Mouse (Mus musculus): ENCODE results near the gene Cplx3. TPM values are rescaled to one million over a fixed set of nuclear protein-coding genes. Genes with fewer than 3 reads are reported as not detected.

The Cplx3 gene
- polyA plus RNA-seq, 1 experiment from 2014 or later = 3.1 TPM

DNA sequence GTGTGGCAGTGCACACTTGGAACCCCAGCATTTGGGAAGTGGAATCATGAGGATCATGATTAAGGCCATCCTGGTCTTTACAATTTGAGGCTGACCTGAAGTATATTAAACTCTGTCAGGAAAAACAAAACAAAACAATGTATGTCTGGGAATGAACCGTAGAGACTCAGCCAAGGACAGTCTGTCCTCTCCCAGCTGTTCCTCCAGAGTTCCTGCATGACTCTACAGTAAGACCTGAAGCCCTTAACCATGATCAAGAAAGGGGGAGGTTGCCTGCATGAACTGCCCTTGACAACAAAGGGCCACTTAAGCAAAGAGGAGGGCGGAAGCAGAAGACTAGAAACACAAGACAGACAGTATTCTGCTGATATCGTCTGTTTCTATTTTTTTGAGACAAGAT, 30.5 kb downstream of the Cplx3 start:
- Histone ChIP-seq H3K9me3 (ENCODE audit: control insufficient read depth, low read length) (no peaks in the 10 kb centered on the region), H3K27me3 (ENCODE audit: control insufficient read depth, insufficient read depth, low read length) (no peaks in the 10 kb centered on the region), H3K9ac (ENCODE audit: low read length) (no peak overlapping the region), H3K4me1 (ENCODE audit: control insufficient read depth, insufficient read depth, low read length) (no peaks in the 10 kb centered on the region), H3K27ac (ENCODE audit: low read depth, low read length) (no peak overlapping the region), H3K36me3 (ENCODE audit: control insufficient read depth, insufficient read depth, low read length) (peaks cover 9% of the 10 kb centered on the region; the same call in 1 of the 2 replicates), H3K4me2 (no peak overlapping the region), H3K4me3 (ENCODE audit: low read depth, low read length) (no peak overlapping the region)
- 84% methylated on average over 3 of the region's 3 CpGs for WGBS
- no peak for ATAC-seq (ENCODE audit: low FRiP score)
- no peak for DNase-seq (ENCODE audit: low spot score, missing footprints)

DNA sequence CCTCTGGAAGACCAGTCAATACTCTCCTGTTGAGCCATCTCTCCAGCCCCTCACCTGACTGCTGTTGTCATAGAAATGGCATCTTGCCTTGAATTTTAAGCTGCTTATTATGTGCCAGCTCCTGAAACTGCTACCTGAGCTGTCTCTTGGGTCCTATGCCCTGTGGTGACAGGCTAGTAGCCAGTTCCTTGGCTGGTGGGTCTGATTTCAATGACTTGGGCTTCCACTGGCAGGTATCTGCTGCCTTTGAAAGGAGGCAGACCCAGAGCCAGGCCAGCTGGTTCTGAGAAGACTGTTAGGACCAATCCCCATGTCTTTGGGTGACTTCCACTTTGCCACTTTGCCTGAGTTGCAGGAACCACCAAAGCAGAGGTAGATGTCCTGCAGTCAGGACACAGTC, 31.7 kb downstream of the Cplx3 start:
- Histone ChIP-seq H3K36me3 (ENCODE audit: control insufficient read depth, insufficient read depth, low read length) (peaks cover 10% of the 10 kb centered on the region; the same call in 1 of the 2 replicates), H3K4me3 (ENCODE audit: low read depth, low read length) (no peak overlapping the region), H3K9ac (ENCODE audit: low read length) (no peak overlapping the region), H3K9me3 (ENCODE audit: control insufficient read depth, low read length) (no peaks in the 10 kb centered on the region), H3K4me1 (ENCODE audit: control insufficient read depth, insufficient read depth, low read length) (no peaks in the 10 kb centered on the region), H3K27me3 (ENCODE audit: control insufficient read depth, insufficient read depth, low read length) (no peaks in the 10 kb centered on the region), H3K4me2 (no peak overlapping the region), H3K27ac (ENCODE audit: low read depth, low read length) (no peak overlapping the region)
- DNase-seq (ENCODE audit: low spot score, missing footprints) = no peak
- no peak for ATAC-seq (ENCODE audit: low FRiP score)

DNA sequence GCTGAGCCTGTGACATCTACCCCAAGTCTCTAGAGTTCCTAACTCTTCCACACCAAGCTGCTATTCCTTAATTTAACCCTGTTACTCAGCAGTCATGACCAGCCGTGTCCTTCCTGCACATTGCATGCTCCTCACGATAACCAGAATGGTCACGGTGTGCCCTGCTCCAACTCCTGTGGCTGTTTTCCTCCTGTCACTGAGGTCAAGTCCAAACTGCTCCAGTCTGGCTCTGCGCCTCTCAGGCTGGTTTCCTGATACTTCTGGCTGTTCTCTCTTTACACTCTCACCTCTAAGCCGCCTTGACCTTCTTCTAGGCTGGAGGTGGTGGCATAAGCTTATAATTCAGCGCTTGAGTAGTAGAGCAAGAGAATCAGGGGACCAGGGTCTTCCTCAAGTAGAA, 37.6 kb downstream of the Cplx3 start:
- Histone ChIP-seq H3K4me3 (ENCODE audit: low read depth, low read length) (no peak overlapping the region), H3K9me3 (ENCODE audit: control insufficient read depth, low read length) (no peaks in the 10 kb centered on the region), H3K9ac (ENCODE audit: low read length) (no peak overlapping the region), H3K4me2 (no peak overlapping the region), H3K27me3 (ENCODE audit: control insufficient read depth, insufficient read depth, low read length) (no peaks in the 10 kb centered on the region), H3K27ac (ENCODE audit: low read depth, low read length) (no peak overlapping the region), H3K4me1 (ENCODE audit: control insufficient read depth, insufficient read depth, low read length) (no peaks in the 10 kb centered on the region), H3K36me3 (ENCODE audit: control insufficient read depth, insufficient read depth, low read length) (peaks cover 8% of the 10 kb centered on the region; the same call in 1 of the 2 replicates)
- WGBS = 94% methylated on average over 6 of the region's 6 CpGs
- ATAC-seq (ENCODE audit: low FRiP score) = no peak
- no peak for DNase-seq (ENCODE audit: low spot score, missing footprints)

DNA sequence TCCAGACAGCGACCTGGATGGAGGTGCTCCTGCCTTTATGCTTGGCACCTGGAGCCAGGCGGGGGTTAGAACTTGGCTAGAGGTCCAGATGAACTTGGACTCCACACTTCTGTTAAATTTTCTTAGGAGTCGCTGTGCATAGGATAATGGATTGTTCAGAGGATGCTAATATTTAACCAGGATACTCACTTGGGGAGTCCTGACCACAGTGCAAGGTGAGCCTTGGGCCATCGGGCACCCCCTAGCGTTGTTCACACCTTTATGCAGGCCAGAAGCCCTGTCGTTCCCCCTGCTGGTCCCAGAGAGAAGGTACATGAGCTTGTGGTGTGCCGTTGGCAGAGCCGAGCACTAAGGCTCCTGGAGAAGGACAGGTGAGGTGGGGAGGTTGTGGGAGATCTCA, 39.2 kb downstream of the Cplx3 start:
- 58% methylated on average over 8 of the region's 8 CpGs for WGBS
- no peak for DNase-seq (ENCODE audit: low spot score, missing footprints)

DNA sequence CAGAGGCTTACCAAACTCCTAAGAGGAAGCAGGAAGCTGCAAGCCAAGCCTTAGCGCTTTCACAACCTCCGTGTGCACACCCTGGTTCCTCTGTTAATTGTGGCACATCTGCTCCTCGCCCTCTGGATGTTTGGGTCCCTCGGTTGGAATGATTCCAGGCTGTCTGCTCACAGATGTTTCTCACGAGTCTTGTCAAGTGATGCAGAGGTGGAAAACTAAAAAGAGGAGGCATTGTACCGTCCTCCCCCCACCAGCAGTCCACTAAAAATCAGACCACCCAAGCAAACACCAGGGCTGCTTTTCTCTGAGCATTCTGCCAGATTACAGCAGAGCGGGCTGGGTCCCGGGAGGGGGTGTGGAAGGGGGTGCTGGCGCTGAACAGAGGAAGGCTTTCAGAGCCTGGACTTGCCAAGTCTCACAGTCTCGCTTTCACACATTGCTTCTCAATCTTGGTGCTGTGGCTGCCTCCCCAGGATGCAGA, 40.3 kb downstream of the Cplx3 start:
- Histone ChIP-seq H3K4me1 (ENCODE audit: control insufficient read depth, insufficient read depth, low read length) (peaks cover 8% of the 10 kb centered on the region), H3K27ac (ENCODE audit: low read depth, low read length) (no peak overlapping the region), H3K27me3 (ENCODE audit: control insufficient read depth, insufficient read depth, low read length) (no peaks in the 10 kb centered on the region), H3K4me3 (ENCODE audit: low read depth, low read length) (no peak overlapping the region), H3K9me3 (ENCODE audit: control insufficient read depth, low read length) (no peaks in the 10 kb centered on the region), H3K9ac (ENCODE audit: low read length) (no peak overlapping the region), H3K36me3 (ENCODE audit: control insufficient read depth, insufficient read depth, low read length) (peaks cover 8% of the 10 kb centered on the region; the same call in 1 of the 2 replicates), H3K4me2 (no peak overlapping the region)
- ATAC-seq (ENCODE audit: low FRiP score) = no peak
- no peak for DNase-seq (ENCODE audit: low spot score, missing footprints)
- WGBS = 70% methylated on average over 10 of the region's 10 CpGs

More for the DNA sequence above, 39.2 kb downstream of the Cplx3 start:
- H3K27me3 ChIP-seq (ENCODE audit: control insufficient read depth, insufficient read depth, low read length) = no peaks in the 10 kb centered on the region
- H3K9me3 ChIP-seq (ENCODE audit: control insufficient read depth, low read length) = no peaks in the 10 kb centered on the region
- no peak for ATAC-seq (ENCODE audit: low FRiP score)
- no peak overlapping the region for H3K9ac ChIP-seq (ENCODE audit: low read length)
- peaks cover 2% of the 10 kb centered on the region for H3K4me1 ChIP-seq (ENCODE audit: control insufficient read depth, insufficient read depth, low read length)
- H3K4me2 ChIP-seq = no peak overlapping the region
- no peak overlapping the region for H3K27ac ChIP-seq (ENCODE audit: low read depth, low read length)
- no peak overlapping the region for H3K4me3 ChIP-seq (ENCODE audit: low read depth, low read length)
- H3K36me3 ChIP-seq (ENCODE audit: control insufficient read depth, insufficient read depth, low read length) = peaks cover 8% of the 10 kb centered on the region; the same call in 1 of the 2 replicates

DNA sequence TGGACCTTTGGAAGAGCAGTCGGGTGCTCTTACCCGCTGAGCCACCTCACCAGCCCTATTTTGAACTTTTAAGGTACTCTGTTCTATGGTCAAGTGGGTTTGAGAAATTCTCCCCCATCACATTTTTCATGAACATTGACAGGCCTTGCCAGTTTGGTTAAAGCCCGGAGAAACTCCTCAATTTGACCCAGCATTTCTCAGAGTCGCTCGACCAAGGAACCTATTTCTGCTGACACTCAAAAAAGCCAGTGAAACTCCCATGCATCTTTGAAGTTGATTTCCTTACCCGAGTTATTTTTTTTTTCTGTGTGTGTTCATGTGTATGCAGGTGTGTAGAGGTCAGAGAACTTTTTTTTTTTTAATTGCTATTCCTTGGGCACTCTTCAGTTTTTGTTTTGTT, 41.5 kb downstream of the Cplx3 start:
- Histone ChIP-seq H3K9me3 (ENCODE audit: control insufficient read depth, low read length) (no peaks in the 10 kb centered on the region), H3K4me2 (no peak overlapping the region), H3K9ac (ENCODE audit: low read length) (no peak overlapping the region), H3K4me3 (ENCODE audit: low read depth, low read length) (no peak overlapping the region), H3K36me3 (ENCODE audit: control insufficient read depth, insufficient read depth, low read length) (peaks cover 8% of the 10 kb centered on the region; the same call in 1 of the 2 replicates), H3K4me1 (ENCODE audit: control insufficient read depth, insufficient read depth, low read length) (peaks cover 8% of the 10 kb centered on the region), H3K27ac (ENCODE audit: low read depth, low read length) (no peak overlapping the region), H3K27me3 (ENCODE audit: control insufficient read depth, insufficient read depth, low read length) (no peaks in the 10 kb centered on the region)
- no peak for DNase-seq (ENCODE audit: low spot score, missing footprints)
- ATAC-seq (ENCODE audit: low FRiP score) = no peak
- 93% methylated on average over 6 of the region's 6 CpGs for WGBS

DNA sequence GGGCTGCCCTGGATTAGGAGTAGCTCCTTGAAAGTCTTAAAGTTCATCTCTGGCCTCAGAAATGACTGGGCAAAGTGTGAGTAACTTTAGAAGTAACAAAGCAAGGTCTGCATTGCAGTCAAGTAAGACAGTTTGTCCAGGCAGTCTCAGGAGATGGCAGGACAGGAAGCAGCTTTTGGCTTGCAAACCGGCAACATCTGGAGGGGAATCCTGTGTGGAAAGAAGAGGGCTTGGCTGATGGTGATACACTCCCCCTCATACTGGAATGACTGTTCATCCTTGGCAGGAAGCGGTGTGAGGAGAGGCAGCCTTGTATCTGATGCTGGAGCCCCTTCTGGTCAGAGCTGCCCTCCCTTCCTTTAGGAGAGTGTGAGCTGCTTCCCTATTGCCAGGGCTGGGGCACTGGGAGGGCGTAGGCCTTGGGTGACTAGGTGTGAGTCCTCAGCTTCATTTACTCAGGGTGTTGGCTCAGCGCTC, 43.1 kb downstream of the Cplx3 start:
- peaks cover 8% of the 10 kb centered on the region for H3K4me1 ChIP-seq (ENCODE audit: control insufficient read depth, insufficient read depth, low read length)
- H3K36me3 ChIP-seq (ENCODE audit: control insufficient read depth, insufficient read depth, low read length) = no peaks in the 10 kb centered on the region
- WGBS = 82% methylated on average over 4 of the region's 4 CpGs
- no peak overlapping the region for H3K4me3 ChIP-seq (ENCODE audit: low read depth, low read length)
- H3K27ac ChIP-seq (ENCODE audit: low read depth, low read length) = no peak overlapping the region
- no peak for ATAC-seq (ENCODE audit: low FRiP score)
- no peak overlapping the region for H3K9ac ChIP-seq (ENCODE audit: low read length)
- no peak overlapping the region for H3K4me2 ChIP-seq
- no peaks in the 10 kb centered on the region for H3K9me3 ChIP-seq (ENCODE audit: control insufficient read depth, low read length)
- H3K27me3 ChIP-seq (ENCODE audit: control insufficient read depth, insufficient read depth, low read length) = no peaks in the 10 kb centered on the region
- DNase-seq (ENCODE audit: low spot score, missing footprints) = no peak

DNA sequence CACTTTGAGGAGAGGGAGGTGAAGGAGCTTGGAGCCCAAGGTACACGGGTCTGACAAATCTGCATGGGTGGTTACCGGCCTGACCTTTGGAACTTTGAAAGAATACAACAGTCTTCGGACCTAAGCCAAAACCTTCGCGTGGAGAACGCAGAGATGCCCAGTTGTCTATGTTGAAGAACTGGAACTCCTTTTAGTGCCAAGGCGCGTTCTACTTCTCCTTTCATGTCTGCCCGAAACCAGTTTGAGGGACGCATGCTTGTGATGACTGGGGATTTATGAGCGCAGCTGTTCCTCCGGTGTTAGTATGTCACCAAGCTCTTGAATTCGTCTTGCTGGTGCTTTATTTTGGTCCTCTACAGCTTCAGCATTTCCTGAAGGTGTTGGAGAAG, 44.4 kb downstream of the Cplx3 start:
- H3K9ac ChIP-seq (ENCODE audit: low read length) = peak overlapping the region; percentile 79; the same call in 1 of the 2 replicates
- 85% methylated on average over 13 of the region's 13 CpGs for WGBS
- no peaks in the 10 kb centered on the region for H3K36me3 ChIP-seq (ENCODE audit: control insufficient read depth, insufficient read depth, low read length)
- no peak for ATAC-seq (ENCODE audit: low FRiP score)
- no peak for DNase-seq (ENCODE audit: low spot score, missing footprints)
- peak overlapping the region; percentile 81 for H3K4me2 ChIP-seq
- H3K9me3 ChIP-seq (ENCODE audit: control insufficient read depth, low read length) = no peaks in the 10 kb centered on the region
- no peak overlapping the region for H3K27ac ChIP-seq (ENCODE audit: low read depth, low read length)
- peak overlapping the region; percentile 74 for H3K4me3 ChIP-seq (ENCODE audit: low read depth, low read length)
- no peaks in the 10 kb centered on the region for H3K27me3 ChIP-seq (ENCODE audit: control insufficient read depth, insufficient read depth, low read length)
- H3K4me1 ChIP-seq (ENCODE audit: control insufficient read depth, insufficient read depth, low read length) = peaks cover 8% of the 10 kb centered on the region

DNA sequence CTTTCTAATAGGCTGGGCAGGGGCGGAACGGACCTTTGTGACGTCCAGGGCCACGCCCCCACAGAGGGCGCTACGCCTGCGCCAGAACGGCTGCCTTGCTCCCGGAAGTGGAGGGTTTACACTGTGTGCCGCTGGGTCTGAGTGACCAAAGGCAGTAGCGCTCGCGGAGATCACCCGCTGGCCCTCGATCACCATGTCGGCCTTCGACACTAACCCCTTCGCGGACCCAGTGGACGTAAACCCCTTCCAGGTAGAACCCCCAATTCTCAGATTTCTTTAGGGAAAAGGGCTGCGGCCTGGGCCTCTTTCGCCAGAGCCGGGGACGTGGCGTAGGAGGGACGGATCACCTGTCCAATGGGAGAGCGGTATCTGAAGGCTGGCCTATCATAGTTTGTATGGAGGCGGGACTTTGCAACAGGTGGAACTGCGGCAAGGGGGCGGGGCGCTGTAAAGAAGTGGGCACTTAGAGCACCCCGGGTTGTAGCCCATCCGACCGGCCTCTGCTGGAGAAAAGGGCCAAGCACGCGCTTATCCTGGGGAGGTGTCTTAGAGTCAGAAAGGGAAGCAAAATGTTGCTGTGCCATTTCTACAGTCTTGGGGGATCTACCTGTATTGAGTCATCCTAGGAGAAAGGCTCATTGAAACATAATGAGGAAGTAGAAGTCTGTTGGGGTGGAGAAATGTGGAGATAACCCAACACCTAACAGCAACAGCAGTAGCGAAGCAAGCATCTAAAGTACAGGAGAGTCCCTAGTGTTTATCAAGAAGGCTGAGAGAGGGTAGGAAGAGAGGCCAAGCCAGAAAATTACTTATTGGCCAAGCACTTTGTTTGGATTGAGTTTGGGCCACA, 45.0 kb downstream of the Cplx3 start, which contains the start of gene Scamp2:
TSS of gene Scamp2 (plus strand) at position 83 of the 850 bp plus-strand sequence.
- DNase-seq (ENCODE audit: low spot score, missing footprints) (peak; percentile 99), ATAC-seq (ENCODE audit: low FRiP score) (peak; percentile 100)
- H3K9ac ChIP-seq (ENCODE audit: low read length) = peak within 1 kb of the TSS; percentile 79
- peak within 1 kb of the TSS; percentile 74 for H3K4me3 ChIP-seq (ENCODE audit: low read depth, low read length)
- no peaks in the 10 kb centered on the region for H3K9me3 ChIP-seq (ENCODE audit: control insufficient read depth, low read length)
- H3K4me1 ChIP-seq (ENCODE audit: control insufficient read depth, insufficient read depth, low read length) = peaks cover 8% of the 10 kb centered on the region
- H3K27me3 ChIP-seq (ENCODE audit: control insufficient read depth, insufficient read depth, low read length) = no peaks in the 10 kb centered on the region
- H3K4me2 ChIP-seq = peak within 1 kb of the TSS; percentile 81
- WGBS = 1% methylated on average over 37 of the region's 37 CpGs
- no peaks in the 10 kb centered on the region for H3K36me3 ChIP-seq (ENCODE audit: control insufficient read depth, insufficient read depth, low read length)
- H3K27ac ChIP-seq (ENCODE audit: low read depth, low read length) = peak within 1 kb of the TSS; percentile 42; the same call in 1 of the 2 replicates
